Mouse (Mus musculus) macrophage (primary cell): ENCODE results near the gene Ciapin1. TPM values are rescaled to one million over a fixed set of nuclear protein-coding genes. Genes with fewer than 3 reads are reported as not detected.
"Not testable (repeated sequence)": the region's sequence is repeated elsewhere in the genome, so short reads cannot be mapped to it uniquely, and the experiment has no call there.

Source experiments
- H3K27ac ChIP-seq: fragments of 350-480 bp; formaldehyde crosslinking; 2 replicates; pipeline ENCODE4 v1.9.0; 2021
- H3K36me3 ChIP-seq: fragments of 350-480 bp; formaldehyde crosslinking; 2 replicates; pipeline ENCODE4 v1.9.0; 2021; ENCODE audit errors: inconsistent target
- H3K4me3 ChIP-seq: fragments of 350-480 bp; formaldehyde crosslinking; 2 replicates; pipeline ENCODE4 v1.9.0; 2021; ENCODE audit errors: inconsistent target
- H3K79me2 ChIP-seq: fragments of 350-480 bp; formaldehyde crosslinking; 2 replicates; pipeline ENCODE4 v1.9.0; 2021; ENCODE audit errors: inconsistent target
- WGBS: methylation state at CpG from one replicate; pipeline ENCODE4 v1.1.7; 2026; ENCODE audit warnings: inconsistent platforms; ENCODE audit not compliant: missing documents; 5-methylcytosine and 5-hydroxymethylcytosine counted together
- polyA plus RNA-seq: library from polyadenylated mRNA; stranded (reverse); fragments of 250-400 nt; gene quantifications from 3 replicates; pipeline ENCODE4 v1.2.4, GENCODE M21; 2018; ENCODE audit warnings: inconsistent platforms

The Ciapin1 gene
- polyA plus RNA-seq, 1 experiment from 2014 or later: 10.8 TPM

- peaks cover 21% of the 10 kb centered on the region; the same call in 1 of the 2 replicates for H3K36me3 ChIP-seq
- H3K27ac ChIP-seq: no peak overlapping the region
- H3K4me3 ChIP-seq: no peak overlapping the region
- 97% methylated on average over 9 of the region's 9 CpGs for WGBS
- H3K79me2 ChIP-seq: no peaks in the 10 kb centered on the region
These were observed 28.8 kb upstream of the Ciapin1 start for GRCm38 (mm10) chr8:94866921-94867320.

- no peak overlapping the region for H3K4me3 ChIP-seq
- H3K36me3 ChIP-seq: peaks cover 26% of the 10 kb centered on the region; the same call in 1 of the 2 replicates
- no peak overlapping the region for H3K27ac ChIP-seq
- H3K79me2 ChIP-seq: peaks cover 2% of the 10 kb centered on the region; the same call in 1 of the 2 replicates
- 96% methylated on average over 10 of the region's 10 CpGs for WGBS
These were observed 27.1 kb upstream of the Ciapin1 start for GRCm38 (mm10) chr8:94865292-94865691.

DNA sequence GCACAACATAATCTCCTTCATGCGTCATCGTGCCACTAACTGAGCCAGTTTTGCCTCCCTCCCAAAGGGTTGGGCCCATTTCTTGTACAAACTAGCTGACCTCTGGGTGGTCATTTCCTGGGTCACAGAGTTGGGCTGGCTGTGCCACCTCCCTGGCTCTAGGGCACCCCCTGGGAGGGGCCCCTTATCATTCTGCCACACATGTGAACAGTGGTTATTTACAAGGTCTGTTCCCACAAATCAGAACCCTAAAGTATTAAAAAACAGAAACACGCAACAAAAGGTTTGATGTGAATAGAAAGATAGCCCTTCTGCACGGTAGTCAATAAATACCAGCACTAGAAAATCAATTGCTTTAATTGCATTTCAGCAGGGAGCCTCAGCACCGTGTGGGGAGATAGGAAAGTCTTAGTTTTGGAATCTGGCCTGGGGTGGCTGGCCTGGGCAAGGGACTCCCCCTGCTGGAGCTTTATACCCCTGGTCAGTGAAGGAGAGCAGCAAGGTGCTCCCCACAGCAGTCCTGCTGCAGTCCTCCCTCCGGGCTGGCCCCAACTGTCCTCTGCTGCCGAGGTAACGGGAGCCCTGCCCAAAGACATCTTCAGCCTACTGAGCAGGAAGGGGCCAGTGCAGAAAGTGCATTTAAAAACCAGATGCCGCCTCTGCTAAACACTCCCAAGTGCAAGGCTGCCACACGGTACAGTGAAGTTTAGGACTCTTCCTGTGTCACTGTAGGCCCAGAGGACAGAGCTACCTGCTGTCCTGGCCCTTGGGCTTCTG lies 25.9 kb upstream of the Ciapin1 start:
- H3K27ac ChIP-seq: no peak overlapping the region
- peaks cover 30% of the 10 kb centered on the region; the same call in 1 of the 2 replicates for H3K36me3 ChIP-seq
- peaks cover 14% of the 10 kb centered on the region for H3K79me2 ChIP-seq
- WGBS: 92% methylated on average over 10 of the region's 10 CpGs
- no peak overlapping the region for H3K4me3 ChIP-seq

GRCm38 (mm10) chr8:94862487-94863220 lies 24.5 kb upstream of the Ciapin1 start:
- H3K4me3 ChIP-seq: no peak overlapping the region
- peaks cover 30% of the 10 kb centered on the region; the same call in 1 of the 2 replicates for H3K36me3 ChIP-seq
- H3K79me2 ChIP-seq: peaks cover 28% of the 10 kb centered on the region
- WGBS: 93% methylated on average over 12 of the region's 12 CpGs
- no peak overlapping the region for H3K27ac ChIP-seq

DNA sequence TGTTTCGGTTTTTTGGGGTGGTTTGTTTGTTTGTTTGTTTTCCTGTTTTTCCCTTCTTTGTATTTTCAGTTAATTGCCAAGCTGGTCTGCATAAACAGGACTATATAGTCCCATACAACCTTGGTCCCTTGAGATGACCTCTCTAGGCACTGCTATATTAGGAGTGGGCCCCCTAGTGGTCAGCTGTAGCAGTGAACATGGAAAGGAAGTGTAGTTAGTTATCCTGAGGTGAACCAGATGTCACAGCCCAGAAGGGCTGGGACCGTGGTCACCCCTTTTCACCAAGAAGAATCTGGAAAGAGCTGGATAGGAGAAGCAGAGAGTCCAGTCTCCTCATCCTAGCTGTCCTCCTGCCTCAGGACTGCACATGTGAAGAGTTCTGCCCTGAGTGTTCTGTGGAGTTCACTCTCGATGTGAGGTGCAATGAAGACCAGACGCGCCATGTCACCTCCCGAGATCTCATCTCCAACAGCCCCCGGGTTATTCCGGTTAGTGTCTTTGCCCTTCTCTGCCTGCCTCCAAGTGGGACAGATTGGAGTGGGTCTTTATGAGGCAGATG lies 23.3 kb upstream of the Ciapin1 start:
- 78% methylated on average over 8 of the region's 8 CpGs for WGBS
- Histone ChIP-seq H3K79me2 (peaks cover 30% of the 10 kb centered on the region), H3K4me3 (no peak overlapping the region), H3K36me3 (peaks cover 30% of the 10 kb centered on the region; the same call in 1 of the 2 replicates), H3K27ac (no peak overlapping the region)

GRCm38 (mm10) chr8:94857346-94858173 lies 19.4 kb upstream of the Ciapin1 start, which contains the start of gene Polr2c:
Gene Polr2c (plus strand): TSS chr8:94857450.
- H3K27ac ChIP-seq: peak within 1 kb of the TSS; percentile 8; the same call in 1 of the 2 replicates
- H3K36me3 ChIP-seq: peaks cover 31% of the 10 kb centered on the region
- under 1% methylated on average over 68 of the region's 68 CpGs for WGBS
- peaks cover 30% of the 10 kb centered on the region for H3K79me2 ChIP-seq
- peak within 1 kb of the TSS; percentile 73 for H3K4me3 ChIP-seq

DNA sequence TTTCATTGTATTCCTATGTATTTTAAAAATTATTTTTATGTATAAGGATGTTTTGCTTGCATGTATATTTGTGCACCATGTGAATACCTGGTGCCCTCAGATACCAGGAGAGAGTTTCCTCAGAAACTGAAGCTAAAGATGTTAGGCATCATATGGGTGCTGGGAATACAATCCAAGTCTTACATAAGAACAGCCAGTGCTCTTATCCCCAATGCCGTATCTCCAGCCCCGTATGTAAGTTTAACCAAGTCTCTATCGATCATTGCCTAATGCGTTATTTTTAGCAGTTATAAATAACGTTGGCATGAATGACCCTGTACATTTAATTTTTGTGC lies 18.8 kb upstream of the Ciapin1 start:
- H3K79me2 ChIP-seq: peaks cover 30% of the 10 kb centered on the region
- no peak overlapping the region for H3K4me3 ChIP-seq
- H3K36me3 ChIP-seq: peaks cover 37% of the 10 kb centered on the region
- WGBS: 30% methylated on average over 5 of the region's 5 CpGs
- H3K27ac ChIP-seq: no peak overlapping the region

DNA sequence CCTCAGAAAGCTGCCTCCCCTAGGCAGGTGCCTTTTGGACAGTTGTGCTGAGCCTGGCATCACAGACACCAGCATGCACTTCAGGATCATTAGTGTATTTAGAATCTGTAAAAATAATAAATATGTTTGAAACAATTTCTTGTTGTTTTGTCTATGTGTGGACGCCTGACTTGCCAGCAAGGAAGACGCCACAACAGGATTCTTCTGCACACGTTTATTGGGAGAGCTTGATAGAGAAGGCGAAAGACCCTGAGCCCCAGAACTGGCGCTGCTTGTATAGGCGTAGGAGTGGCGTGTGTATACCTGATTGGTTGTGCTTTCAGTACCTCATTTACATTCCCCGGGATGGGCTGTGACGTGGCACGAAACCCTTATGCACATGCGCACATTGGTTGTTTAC lies 16.6 kb upstream of the Ciapin1 start:
- not testable (repeated sequence) for H3K4me3 ChIP-seq, H3K27ac ChIP-seq
- WGBS: 92% methylated on average over 10 of the region's 11 CpGs
- peaks cover 23% of the 10 kb centered on the region for H3K79me2 ChIP-seq
- peaks cover 48% of the 10 kb centered on the region for H3K36me3 ChIP-seq

GRCm38 (mm10) chr8:94850049-94850448 lies 11.9 kb upstream of the Ciapin1 start:
- Histone ChIP-seq H3K27ac (no peak overlapping the region), H3K36me3 (peaks cover 75% of the 10 kb centered on the region), H3K79me2 (no peaks in the 10 kb centered on the region), H3K4me3 (no peak overlapping the region)
- WGBS: 90% methylated on average over 5 of the region's 5 CpGs

DNA sequence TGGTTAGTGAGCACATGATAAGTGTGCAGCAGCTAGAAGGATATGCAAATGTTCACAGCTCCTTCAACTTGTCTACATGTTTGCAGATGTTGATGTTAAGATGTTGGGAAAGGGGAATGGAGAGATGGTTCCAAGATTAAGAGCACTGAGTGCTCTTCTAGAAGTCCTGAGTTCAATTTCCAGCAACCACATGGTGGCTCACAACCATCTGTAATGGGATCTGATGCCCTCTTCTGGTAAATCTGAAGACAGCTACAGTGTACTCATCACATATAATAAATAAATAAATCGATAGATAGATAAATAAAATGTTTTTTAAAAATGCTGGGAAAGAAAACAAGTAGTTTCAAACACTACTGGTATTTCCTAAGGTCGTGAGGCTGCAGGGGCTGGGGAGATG lies 3.0 kb upstream of the Ciapin1 start:
- Histone ChIP-seq H3K4me3 (no peak overlapping the region), H3K79me2 (peaks cover 17% of the 10 kb centered on the region), H3K27ac (no peak overlapping the region), H3K36me3 (peaks cover 35% of the 10 kb centered on the region)
- WGBS: 87% methylated on average over 2 of the region's 2 CpGs

DNA sequence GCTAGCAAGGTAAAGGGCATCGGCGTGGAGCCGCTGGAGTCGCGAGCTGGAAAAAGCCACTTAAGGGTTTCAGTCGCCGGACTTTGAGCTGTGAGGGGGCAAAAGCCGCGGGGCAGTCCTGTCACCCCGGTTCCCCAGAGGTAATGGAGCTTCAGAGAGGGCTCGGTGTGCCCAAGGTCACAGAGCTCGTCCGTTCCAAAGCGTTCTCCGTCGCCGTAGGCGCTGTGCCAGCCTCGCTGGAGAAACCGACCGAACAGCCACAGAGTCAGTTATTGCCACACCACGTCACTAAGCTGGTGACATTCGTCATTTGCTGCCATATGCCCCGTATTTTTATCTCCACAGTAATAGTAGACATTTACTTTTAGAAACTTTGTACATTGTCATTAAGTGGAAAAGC lies 442 bp upstream of the Ciapin1 start:
- 0% methylated on average over 24 of the region's 24 CpGs for WGBS
- H3K79me2 ChIP-seq: peaks cover 43% of the 10 kb centered on the region
- peaks cover 9% of the 10 kb centered on the region; the same call in 1 of the 2 replicates for H3K36me3 ChIP-seq
- H3K4me3 ChIP-seq: peak overlapping the region; percentile 95
- H3K27ac ChIP-seq: peak overlapping the region; percentile 80

GRCm38 (mm10) chr8:94836456-94837240 lies 1.5 kb downstream of the Ciapin1 start:
- Histone ChIP-seq H3K27ac (no peak overlapping the region), H3K79me2 (peaks cover 58% of the 10 kb centered on the region), H3K4me3 (peak overlapping the region; percentile 95; the same call in 1 of the 2 replicates), H3K36me3 (no peaks in the 10 kb centered on the region; the same call in 1 of the 2 replicates)
- 77% methylated on average over 11 of the region's 11 CpGs for WGBS

- peaks cover 58% of the 10 kb centered on the region for H3K79me2 ChIP-seq
- H3K4me3 ChIP-seq, H3K27ac ChIP-seq, H3K36me3 ChIP-seq: not testable (repeated sequence)
- 96% methylated on average over 13 of the region's 13 CpGs for WGBS
These were observed 2.4 kb downstream of the Ciapin1 start for GRCm38 (mm10) chr8:94835751-94836150.
